Comparison of ENCODE assay signal across 9 mouse cellular contexts in genomic region chr6:53572456-53572855, GRCm38 (mm10).
DNase-seq lines count a peak whose midpoint lies in the region; ATAC-seq lines count a peak whose summit lies in the region.
"Had no signal": no experiment of that assay in that cellular context is flagged by ENCODE, and none has a peak within 500 bp of the region (broad histone marks: within the 10 kb centered on the region; RNA-seq: fewer than 3 reads in every experiment).

No protein-coding gene starts in this region.

- no peak for ATAC-seq in embryonic facial prominence, embryonic 12.5 days (ENCODE audit: insufficient number of reproducible peaks, insufficient read depth, low FRiP score, low TSS enrichment)
- ATAC-seq in heart, embryonic 16.5 days (replicated peaks; ENCODE audit: extremely low read depth, insufficient read depth, low FRiP score), result 0 out of 2 replicates have a peak, but pooled peaks have one; percentile 5
- ATAC-seq in midbrain, embryonic 12.5 days (ENCODE audit: low FRiP score, low read depth), result no peak
- ATAC-seq in frontal cortex, adult (ENCODE audit: low TSS enrichment), result no peak

- no peaks in the 10 kb centered on the region for H3K9me3 ChIP-seq in embryonic facial prominence, embryonic 12.5 days
- no peaks in the 10 kb centered on the region for H3K9me3 ChIP-seq in heart, embryonic 16.5 days (replicated peaks; ENCODE audit: control insufficient read depth, low read length)
- no peaks in the 10 kb centered on the region for H3K9me3 ChIP-seq in midbrain, embryonic 12.5 days

- no peaks in the 10 kb centered on the region for H3K36me3 ChIP-seq in embryonic facial prominence, embryonic 12.5 days
- H3K36me3 ChIP-seq in heart, embryonic 16.5 days (ENCODE audit: control insufficient read depth, insufficient read depth), result no peaks in the 10 kb centered on the region
- H3K36me3 ChIP-seq in midbrain, embryonic 12.5 days, result no peaks in the 10 kb centered on the region

- H3K4me3 ChIP-seq in embryonic facial prominence, embryonic 12.5 days, result no peak overlapping the region
- H3K4me3 ChIP-seq in heart, embryonic 16.5 days (ENCODE audit: low read length), result no peak overlapping the region
- no peak overlapping the region for H3K4me3 ChIP-seq in midbrain, embryonic 12.5 days
- H3K4me3 ChIP-seq: erythroblast, embryonic 14.5 days had no signal

- peaks cover 49% of the 10 kb centered on the region for H3K4me1 ChIP-seq in embryonic facial prominence, embryonic 12.5 days
- peaks cover 40% of the 10 kb centered on the region for H3K4me1 ChIP-seq in heart, embryonic 16.5 days (ENCODE audit: control insufficient read depth, insufficient read depth, low read length)
- H3K4me1 ChIP-seq in midbrain, embryonic 12.5 days, result peaks cover 43% of the 10 kb centered on the region

- H3K4me2 ChIP-seq in embryonic facial prominence, embryonic 12.5 days (replicated peaks), result no peak overlapping the region
- peak overlapping the region; percentile 69 for H3K4me2 ChIP-seq in heart, embryonic 16.5 days (ENCODE audit: low read depth, low read length)
- H3K4me2 ChIP-seq in midbrain, embryonic 12.5 days (replicated peaks), result no peak overlapping the region

- H3K9ac ChIP-seq in embryonic facial prominence, embryonic 12.5 days, result no peak overlapping the region
- peak overlapping the region; percentile 59 for H3K9ac ChIP-seq in heart, embryonic 16.5 days (ENCODE audit: low read length)
- H3K9ac ChIP-seq in midbrain, embryonic 12.5 days (replicated peaks), result no peak overlapping the region

- 42% methylated on average over 4 of the region's 4 CpGs for WGBS in embryonic facial prominence, embryonic 12.5 days
- 28% methylated on average over 4 of the region's 4 CpGs for WGBS in heart, embryonic 16.5 days
- WGBS in midbrain, embryonic 12.5 days, result 66% methylated on average over 4 of the region's 4 CpGs

- peak; percentile 15 to 27 for DNase-seq in cerebellum, postnatal 10 days
- no peak for DNase-seq in cerebellum, postnatal 36 days
- no peak for DNase-seq in thymus, postnatal 4 days
- DNase-seq in kidney, adult 9 months, result no peak

- H3K27me3 ChIP-seq in embryonic facial prominence, embryonic 12.5 days, result no peaks in the 10 kb centered on the region
- H3K27me3 ChIP-seq in heart, embryonic 16.5 days (ENCODE audit: control insufficient read depth, insufficient read depth, low read length), result no peaks in the 10 kb centered on the region
- H3K27me3 ChIP-seq in midbrain, embryonic 12.5 days, result peaks cover 3% of the 10 kb centered on the region; the same call in 1 of the 2 replicates

- peak overlapping the region; percentile 89 for H3K27ac ChIP-seq in embryonic facial prominence, embryonic 12.5 days
- H3K27ac ChIP-seq in heart, embryonic 16.5 days (ENCODE audit: low read length), result peak overlapping the region; percentile 92
- H3K27ac ChIP-seq in midbrain, embryonic 12.5 days (replicated peaks), result peak overlapping the region; percentile 78; the same call in 1 of the 2 replicates

Comparison
In these comparisons a context has a peak if more than half of its experiments do, and no peak if none do; other contexts are left out.
1. DNase-seq: peak in cerebellum, postnatal 10 days (2 of 2); none in cerebellum, postnatal 36 days (0 of 2), thymus, postnatal 4 days (single experiment) and kidney, adult 9 months (single experiment).
2. Peak in every context shown above with its lines, with median percentiles within 50 percentile points of each other: H3K27ac ChIP-seq.